Mouse (Mus musculus): ENCODE data around the gene Cpxm1.

- TF ChIP-seq POLR2A (IDR thresholded peaks at IDR 0.05; ENCODE audit: extremely low read depth, insufficient read depth, low read length), result no peak
- no peak for TF ChIP-seq CTCF (IDR thresholded peaks at IDR 0.05; ENCODE audit: extremely low read depth, insufficient read depth, low read length)
Observed at GRCm38 (mm10) chr2:130400046-130400445, 2.7 kb upstream of the Cpxm1 start.
